Mouse (Mus musculus): Measurements from ENCODE around the gene Kif2c. TPM values are rescaled to one million over a fixed set of nuclear protein-coding genes. Genes with fewer than 3 reads are reported as not detected.
"Not testable (repeated sequence)": the region's sequence is repeated elsewhere in the genome, so short reads cannot be mapped to it uniquely, and the experiment has no call there.

Kif2c gene
- polyA plus RNA-seq, 1 experiment from 2014 or later, result 44.3 TPM

GRCm38 (mm10) chr4:117190660-117191059 lies 8.2 kb upstream of the Kif2c start:
- no peaks in the 10 kb centered on the region for H3K27me3 ChIP-seq (ENCODE audit: control insufficient read depth, insufficient read depth, low read length)
- no peak for ATAC-seq (ENCODE audit: insufficient read depth, low FRiP score)
- no peak overlapping the region for H3K4me3 ChIP-seq (replicated peaks; ENCODE audit: low read length)
- H3K4me2 ChIP-seq (ENCODE audit: low read depth, low read length), result 0 out of 2 replicates have a peak overlapping the region, but pooled peaks have one; percentile 38
- WGBS, result 58% methylated on average over 7 of the region's 7 CpGs
- no peak overlapping the region for H3K27ac ChIP-seq (ENCODE audit: low read length)
- no peaks in the 10 kb centered on the region for H3K4me1 ChIP-seq (ENCODE audit: control insufficient read depth, insufficient read depth, low read length)
- H3K9ac ChIP-seq (ENCODE audit: low read length), result 0 out of 2 replicates have a peak overlapping the region, but pooled peaks have one; percentile 2
- no peaks in the 10 kb centered on the region for H3K36me3 ChIP-seq (ENCODE audit: control insufficient read depth, insufficient read depth, low read length)
- no peaks in the 10 kb centered on the region for H3K9me3 ChIP-seq (replicated peaks; ENCODE audit: control insufficient read depth, low read length)

- Histone ChIP-seq H3K4me1 (ENCODE audit: control insufficient read depth, insufficient read depth, low read length) (no peaks in the 10 kb centered on the region), H3K9ac (ENCODE audit: low read length) (peak overlapping the region; percentile 68), H3K36me3 (ENCODE audit: control insufficient read depth, insufficient read depth, low read length) (no peaks in the 10 kb centered on the region), H3K4me2 (ENCODE audit: low read depth, low read length) (peak overlapping the region; percentile 56), H3K27ac (ENCODE audit: low read length) (peak overlapping the region; percentile 85), H3K9me3 (replicated peaks; ENCODE audit: control insufficient read depth, low read length) (no peaks in the 10 kb centered on the region), H3K4me3 (replicated peaks; ENCODE audit: low read length) (peak overlapping the region; percentile 38), H3K27me3 (ENCODE audit: control insufficient read depth, insufficient read depth, low read length) (no peaks in the 10 kb centered on the region)
- ATAC-seq (ENCODE audit: insufficient read depth, low FRiP score), result peak; percentile 87
- 0% methylated on average over 9 of the region's 9 CpGs for WGBS
These were observed 7.6 kb upstream of the Kif2c start for GRCm38 (mm10) chr4:117189856-117190543.

- H3K9me3 ChIP-seq (replicated peaks; ENCODE audit: control insufficient read depth, low read length), result no peaks in the 10 kb centered on the region
- H3K4me3 ChIP-seq (replicated peaks; ENCODE audit: low read length), result peak overlapping the region; percentile 38
- ATAC-seq (ENCODE audit: insufficient read depth, low FRiP score), result peak; percentile 84
- no peaks in the 10 kb centered on the region for H3K27me3 ChIP-seq (ENCODE audit: control insufficient read depth, insufficient read depth, low read length)
- H3K9ac ChIP-seq (ENCODE audit: low read length), result peak overlapping the region; percentile 68
- WGBS, result under 1% methylated on average over 16 of the region's 16 CpGs
- no peaks in the 10 kb centered on the region for H3K36me3 ChIP-seq (ENCODE audit: control insufficient read depth, insufficient read depth, low read length)
- H3K4me1 ChIP-seq (ENCODE audit: control insufficient read depth, insufficient read depth, low read length), result no peaks in the 10 kb centered on the region
- peak overlapping the region; percentile 67 for H3K27ac ChIP-seq (ENCODE audit: low read length)
- peak overlapping the region; percentile 56 for H3K4me2 ChIP-seq (ENCODE audit: low read depth, low read length)
These were observed 7.0 kb upstream of the Kif2c start for GRCm38 (mm10) chr4:117189382-117189855.

GRCm38 (mm10) chr4:117188969-117189368 lies 6.5 kb upstream of the Kif2c start:
- no peaks in the 10 kb centered on the region for H3K4me1 ChIP-seq (ENCODE audit: control insufficient read depth, insufficient read depth, low read length)
- H3K9me3 ChIP-seq (replicated peaks; ENCODE audit: control insufficient read depth, low read length), result no peaks in the 10 kb centered on the region
- H3K4me2 ChIP-seq (ENCODE audit: low read depth, low read length), result peak overlapping the region; percentile 56
- no peaks in the 10 kb centered on the region for H3K36me3 ChIP-seq (ENCODE audit: control insufficient read depth, insufficient read depth, low read length)
- ATAC-seq (ENCODE audit: insufficient read depth, low FRiP score), result no peak
- H3K27ac ChIP-seq (ENCODE audit: low read length), result peak overlapping the region; percentile 67
- H3K4me3 ChIP-seq (replicated peaks; ENCODE audit: low read length), result peak overlapping the region; percentile 38
- 55% methylated on average over 3 of the region's 3 CpGs for WGBS
- H3K27me3 ChIP-seq (ENCODE audit: control insufficient read depth, insufficient read depth, low read length), result no peaks in the 10 kb centered on the region
- peak overlapping the region; percentile 68 for H3K9ac ChIP-seq (ENCODE audit: low read length)

GRCm38 (mm10) chr4:117182759-117183096 lies 289 bp upstream of the Kif2c start:
- H3K4me1 ChIP-seq (ENCODE audit: control insufficient read depth, insufficient read depth, low read length); H3K36me3 ChIP-seq (ENCODE audit: control insufficient read depth, insufficient read depth, low read length); H3K27me3 ChIP-seq (ENCODE audit: control insufficient read depth, insufficient read depth, low read length); H3K9me3 ChIP-seq (replicated peaks; ENCODE audit: control insufficient read depth, low read length): not testable (repeated sequence)
- Histone ChIP-seq H3K4me3 (replicated peaks; ENCODE audit: low read length) (peak overlapping the region; percentile 85), H3K27ac (ENCODE audit: low read length) (peak overlapping the region; percentile 51), H3K4me2 (ENCODE audit: low read depth, low read length) (peak overlapping the region; percentile 62), H3K9ac (ENCODE audit: low read length) (peak overlapping the region; percentile 72)
- peak; percentile 39; the same call in 1 of the 2 replicates for ATAC-seq (ENCODE audit: insufficient read depth, low FRiP score)
- WGBS, result 14% methylated on average over 9 of the region's 9 CpGs

- H3K9ac ChIP-seq (ENCODE audit: low read length), result no peak overlapping the region
- no peaks in the 10 kb centered on the region for H3K27me3 ChIP-seq (ENCODE audit: control insufficient read depth, insufficient read depth, low read length)
- H3K4me1 ChIP-seq (ENCODE audit: control insufficient read depth, insufficient read depth, low read length), result no peaks in the 10 kb centered on the region
- WGBS, result 79% methylated on average over 5 of the region's 5 CpGs
- no peaks in the 10 kb centered on the region for H3K9me3 ChIP-seq (replicated peaks; ENCODE audit: control insufficient read depth, low read length)
- H3K27ac ChIP-seq (ENCODE audit: low read length), result no peak overlapping the region
- peaks cover 40% of the 10 kb centered on the region for H3K36me3 ChIP-seq (ENCODE audit: control insufficient read depth, insufficient read depth, low read length)
- no peak overlapping the region for H3K4me2 ChIP-seq (ENCODE audit: low read depth, low read length)
- no peak overlapping the region for H3K4me3 ChIP-seq (replicated peaks; ENCODE audit: low read length)
- ATAC-seq (ENCODE audit: insufficient read depth, low FRiP score), result no peak
These were observed 12.5 kb downstream of the Kif2c start for GRCm38 (mm10) chr4:117169936-117170335.

GRCm38 (mm10) chr4:117161183-117161582 lies 21.3 kb downstream of the Kif2c start:
- Histone ChIP-seq H3K4me3 (replicated peaks; ENCODE audit: low read length) (no peak overlapping the region), H3K27me3 (ENCODE audit: control insufficient read depth, insufficient read depth, low read length) (no peaks in the 10 kb centered on the region), H3K4me2 (ENCODE audit: low read depth, low read length) (no peak overlapping the region), H3K9ac (ENCODE audit: low read length) (no peak overlapping the region), H3K4me1 (ENCODE audit: control insufficient read depth, insufficient read depth, low read length) (no peaks in the 10 kb centered on the region), H3K27ac (ENCODE audit: low read length) (no peak overlapping the region), H3K9me3 (replicated peaks; ENCODE audit: control insufficient read depth, low read length) (no peaks in the 10 kb centered on the region), H3K36me3 (ENCODE audit: control insufficient read depth, insufficient read depth, low read length) (peaks cover 24% of the 10 kb centered on the region)
- ATAC-seq (ENCODE audit: insufficient read depth, low FRiP score), result no peak
- 76% methylated on average over 4 of the region's 4 CpGs for WGBS

GRCm38 (mm10) chr4:117159666-117160065 lies 22.8 kb downstream of the Kif2c start:
- Histone ChIP-seq H3K27me3 (ENCODE audit: control insufficient read depth, insufficient read depth, low read length) (no peaks in the 10 kb centered on the region), H3K9me3 (replicated peaks; ENCODE audit: control insufficient read depth, low read length) (no peaks in the 10 kb centered on the region), H3K27ac (ENCODE audit: low read length) (no peak overlapping the region), H3K4me3 (replicated peaks; ENCODE audit: low read length) (no peak overlapping the region), H3K4me1 (ENCODE audit: control insufficient read depth, insufficient read depth, low read length) (peaks cover 1% of the 10 kb centered on the region; the same call in 1 of the 2 replicates), H3K9ac (ENCODE audit: low read length) (no peak overlapping the region), H3K4me2 (ENCODE audit: low read depth, low read length) (no peak overlapping the region), H3K36me3 (ENCODE audit: control insufficient read depth, insufficient read depth, low read length) (peaks cover 15% of the 10 kb centered on the region)
- WGBS, result 77% methylated on average over 10 of the region's 10 CpGs
- no peak for ATAC-seq (ENCODE audit: insufficient read depth, low FRiP score)

GRCm38 (mm10) chr4:117156372-117156771 lies 26.1 kb downstream of the Kif2c start:
- Histone ChIP-seq H3K9ac (ENCODE audit: low read length) (peak overlapping the region; percentile 99), H3K4me2 (ENCODE audit: low read depth, low read length) (peak overlapping the region; percentile 51), H3K4me3 (replicated peaks; ENCODE audit: low read length) (peak overlapping the region; percentile 99), H3K4me1 (ENCODE audit: control insufficient read depth, insufficient read depth, low read length) (peaks cover 10% of the 10 kb centered on the region), H3K36me3 (ENCODE audit: control insufficient read depth, insufficient read depth, low read length) (peaks cover 30% of the 10 kb centered on the region), H3K27ac (ENCODE audit: low read length) (peak overlapping the region; percentile 93), H3K27me3 (ENCODE audit: control insufficient read depth, insufficient read depth, low read length) (no peaks in the 10 kb centered on the region), H3K9me3 (replicated peaks; ENCODE audit: control insufficient read depth, low read length) (no peaks in the 10 kb centered on the region)
- 30% methylated on average over 6 of the region's 6 CpGs for WGBS
- no peak for ATAC-seq (ENCODE audit: insufficient read depth, low FRiP score)
